Mouse (Mus musculus) ES-E14 (cell line): Measurements from ENCODE around the gene A030003K21Rik.

Experiments used
- CHD2 ChIP-seq: IDR thresholded peaks from 2 replicates; pipeline ENCODE4 v1.6.1; 2014; ENCODE audit warnings: mild to moderate bottlenecking, low read depth, low read length, inconsistent platforms
- HCFC1 ChIP-seq: IDR thresholded peaks from 2 replicates; pipeline ENCODE4 v1.6.1; 2012; ENCODE audit warnings: low read length, inconsistent platforms, borderline replicate concordance; ENCODE audit not compliant: insufficient read depth
- MAFK ChIP-seq: IDR thresholded peaks from 2 replicates; pipeline ENCODE4 v1.6.1; 2014; ENCODE audit warnings: mild to moderate bottlenecking, low read depth, low read length, inconsistent platforms; ENCODE audit not compliant: insufficient read depth
- ZC3H11A ChIP-seq: IDR thresholded peaks from 2 replicates; pipeline ENCODE4 v1.6.1; 2012; ENCODE audit warnings: low read depth, mild to moderate bottlenecking, inconsistent platforms, low read length, borderline replicate concordance
- ZNF384 ChIP-seq: IDR thresholded peaks from 2 replicates; pipeline ENCODE4 v1.6.1; 2012; ENCODE audit warnings: low read depth, low read length, inconsistent platforms

DNA sequence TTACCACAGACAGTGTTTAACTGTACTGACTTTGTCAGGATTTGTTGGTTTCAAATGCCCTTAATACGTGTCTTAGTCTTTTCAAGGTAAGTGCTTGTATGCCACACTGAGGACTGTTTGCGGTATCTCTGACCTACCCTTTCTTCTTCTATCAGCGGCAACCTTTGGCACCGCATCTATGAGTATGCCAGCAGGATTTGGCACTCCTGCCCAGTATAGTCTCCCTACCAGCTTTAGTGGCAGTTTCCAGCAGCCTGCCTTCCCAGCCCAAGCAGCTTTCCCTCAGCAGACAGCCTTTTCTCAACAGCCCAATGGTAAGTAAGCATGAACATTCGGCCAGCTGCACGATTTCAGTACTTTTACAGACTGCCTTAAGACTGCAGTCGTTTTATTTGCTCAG lies 49.9 kb downstream of the A030003K21Rik start:
- TF ChIP-seq ZC3H11A (no peak), CHD2 (no peak), HCFC1 (no peak), ZNF384 (no peak), MAFK (no peak)
